Mouse (Mus musculus): ENCODE measurements at regions not wholly inside any gene's neighbourhood (a gene's known extent, or its start where the extent isn't known, plus 50 kb on each side); places are given as distances from the start of the nearest gene placed in this dataset.

GRCm38 (mm10) chr19:16050220-16051055, 65.6 kb upstream of the Cep78 start:
- H3K4me2 ChIP-seq (ENCODE audit: low read depth, low read length, severe bottlenecking): peak overlapping the region; percentile 57
- H3K4me3 ChIP-seq (ENCODE audit: low read depth, low read length): peak overlapping the region; percentile 20; the same call in 1 of the 2 replicates
- no peaks in the 10 kb centered on the region for H3K27me3 ChIP-seq (ENCODE audit: control insufficient read depth, insufficient read depth, low read length)
- H3K9me3 ChIP-seq (ENCODE audit: control insufficient read depth, low read length): no peaks in the 10 kb centered on the region
- WGBS: 8% methylated on average over 17 of the region's 18 CpGs
- H3K27ac ChIP-seq (ENCODE audit: low read depth, low read length): peak overlapping the region; percentile 68
- ATAC-seq (replicated peaks; ENCODE audit: low FRiP score) (peak; percentile 90), DNase-seq (ENCODE audit: low spot score) (peak; percentile 85)
- H3K36me3 ChIP-seq (ENCODE audit: control insufficient read depth, insufficient read depth, low read length): no peaks in the 10 kb centered on the region
- H3K4me1 ChIP-seq (replicated peaks; ENCODE audit: control insufficient read depth, insufficient read depth, low read length): no peaks in the 10 kb centered on the region; the same call in 1 of the 2 replicates
- H3K9ac ChIP-seq (ENCODE audit: low read length): peak overlapping the region; percentile 29; the same call in 1 of the 2 replicates

- 12% methylated on average over 3 of the region's 3 CpGs for WGBS
- Histone ChIP-seq H3K27me3 (ENCODE audit: control insufficient read depth, insufficient read depth, low read length) (no peaks in the 10 kb centered on the region), H3K9me3 (ENCODE audit: control insufficient read depth, low read length) (no peaks in the 10 kb centered on the region), H3K4me3 (ENCODE audit: low read depth, low read length) (peak overlapping the region; percentile 20; the same call in 1 of the 2 replicates), H3K9ac (ENCODE audit: low read length) (no peak overlapping the region; the same call in 1 of the 2 replicates), H3K4me1 (replicated peaks; ENCODE audit: control insufficient read depth, insufficient read depth, low read length) (no peaks in the 10 kb centered on the region; the same call in 1 of the 2 replicates), H3K36me3 (ENCODE audit: control insufficient read depth, insufficient read depth, low read length) (no peaks in the 10 kb centered on the region), H3K4me2 (ENCODE audit: low read depth, low read length, severe bottlenecking) (peak overlapping the region; percentile 57; the same call in 1 of the 2 replicates), H3K27ac (ENCODE audit: low read depth, low read length) (peak overlapping the region; percentile 68; the same call in 1 of the 2 replicates)
- DNase-seq (ENCODE audit: low spot score): no peak
- ATAC-seq (replicated peaks; ENCODE audit: low FRiP score): no peak
Observed at GRCm38 (mm10) chr19:16049646-16050045, 64.9 kb upstream of the Cep78 start.

DNA sequence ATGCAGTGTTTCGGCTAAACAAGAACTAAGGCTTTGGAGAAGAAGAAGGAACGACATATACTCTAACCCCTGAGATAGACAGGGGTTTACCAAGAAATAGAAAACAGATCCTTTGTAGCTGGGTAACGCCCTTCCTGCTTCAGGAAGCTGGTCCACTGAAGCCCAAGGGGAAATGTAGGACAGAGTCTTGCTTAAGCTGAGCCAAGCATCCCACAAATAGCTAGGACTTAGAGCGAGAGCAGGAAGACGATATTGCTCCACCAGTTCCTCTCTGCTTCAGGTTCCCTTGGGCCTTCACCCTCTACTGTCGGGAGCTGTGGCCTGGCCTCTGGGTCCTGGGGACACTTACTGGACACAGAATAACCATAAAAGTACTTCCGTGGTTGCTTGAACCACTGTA, 62.2 kb upstream of the Cep78 start:
- Histone ChIP-seq H3K27ac (ENCODE audit: low read depth, low read length) (no peak overlapping the region), H3K27me3 (ENCODE audit: control insufficient read depth, insufficient read depth, low read length) (no peaks in the 10 kb centered on the region)
- WGBS: 85% methylated on average over 7 of the region's 7 CpGs

GRCm38 (mm10) chr19:16045261-16045660, 60.5 kb upstream of the Cep78 start:
- H3K9ac ChIP-seq (ENCODE audit: low read length): no peak overlapping the region
- H3K4me3 ChIP-seq (ENCODE audit: low read depth, low read length): no peak overlapping the region
- no peaks in the 10 kb centered on the region for H3K9me3 ChIP-seq (ENCODE audit: control insufficient read depth, low read length)
- DNase-seq (ENCODE audit: low spot score): no peak
- H3K4me1 ChIP-seq (replicated peaks; ENCODE audit: control insufficient read depth, insufficient read depth, low read length): no peaks in the 10 kb centered on the region; the same call in 1 of the 2 replicates
- H3K27ac ChIP-seq (ENCODE audit: low read depth, low read length): no peak overlapping the region
- 85% methylated on average over 3 of the region's 3 CpGs for WGBS
- no peak for ATAC-seq (replicated peaks; ENCODE audit: low FRiP score)
- H3K27me3 ChIP-seq (ENCODE audit: control insufficient read depth, insufficient read depth, low read length): no peaks in the 10 kb centered on the region
- H3K4me2 ChIP-seq (ENCODE audit: low read depth, low read length, severe bottlenecking): no peak overlapping the region
- no peaks in the 10 kb centered on the region for H3K36me3 ChIP-seq (ENCODE audit: control insufficient read depth, insufficient read depth, low read length)

More for the DNA sequence above, 62.2 kb upstream of the Cep78 start:
- Histone ChIP-seq H3K4me3 (ENCODE audit: low read depth, low read length) (no peak overlapping the region), H3K9ac (ENCODE audit: low read length) (no peak overlapping the region), H3K9me3 (ENCODE audit: control insufficient read depth, low read length) (no peaks in the 10 kb centered on the region), H3K4me1 (replicated peaks; ENCODE audit: control insufficient read depth, insufficient read depth, low read length) (no peaks in the 10 kb centered on the region; the same call in 1 of the 2 replicates), H3K36me3 (ENCODE audit: control insufficient read depth, insufficient read depth, low read length) (no peaks in the 10 kb centered on the region), H3K4me2 (ENCODE audit: low read depth, low read length, severe bottlenecking) (no peak overlapping the region)
- DNase-seq (ENCODE audit: low spot score) (no peak), ATAC-seq (replicated peaks; ENCODE audit: low FRiP score) (no peak)

- Histone ChIP-seq H3K9ac (ENCODE audit: low read length) (no peak overlapping the region), H3K27me3 (ENCODE audit: control insufficient read depth, insufficient read depth, low read length) (no peaks in the 10 kb centered on the region), H3K36me3 (ENCODE audit: control insufficient read depth, insufficient read depth, low read length) (no peaks in the 10 kb centered on the region), H3K4me2 (ENCODE audit: low read depth, low read length, severe bottlenecking) (no peak overlapping the region), H3K4me1 (replicated peaks; ENCODE audit: control insufficient read depth, insufficient read depth, low read length) (no peaks in the 10 kb centered on the region), H3K4me3 (ENCODE audit: low read depth, low read length) (no peak overlapping the region), H3K9me3 (ENCODE audit: control insufficient read depth, low read length) (no peaks in the 10 kb centered on the region), H3K27ac (ENCODE audit: low read depth, low read length) (no peak overlapping the region)
- DNase-seq (ENCODE audit: low spot score) (no peak), ATAC-seq (replicated peaks; ENCODE audit: low FRiP score) (no peak)
- WGBS: 85% methylated on average over 5 of the region's 5 CpGs
Observed at GRCm38 (mm10) chr19:16044169-16044568, 59.4 kb upstream of the Cep78 start.

- no peaks in the 10 kb centered on the region for H3K36me3 ChIP-seq (ENCODE audit: control insufficient read depth, insufficient read depth, low read length)
- H3K9ac ChIP-seq (ENCODE audit: low read length): no peak overlapping the region
- H3K4me1 ChIP-seq (replicated peaks; ENCODE audit: control insufficient read depth, insufficient read depth, low read length): no peaks in the 10 kb centered on the region
- DNase-seq (ENCODE audit: low spot score) (no peak), ATAC-seq (replicated peaks; ENCODE audit: low FRiP score) (no peak)
- no peak overlapping the region for H3K27ac ChIP-seq (ENCODE audit: low read depth, low read length)
- no peak overlapping the region for H3K4me2 ChIP-seq (ENCODE audit: low read depth, low read length, severe bottlenecking)
- H3K9me3 ChIP-seq (ENCODE audit: control insufficient read depth, low read length): no peaks in the 10 kb centered on the region
- H3K27me3 ChIP-seq (ENCODE audit: control insufficient read depth, insufficient read depth, low read length): no peaks in the 10 kb centered on the region
- H3K4me3 ChIP-seq (ENCODE audit: low read depth, low read length): no peak overlapping the region
- 91% methylated on average over 7 of the region's 7 CpGs for WGBS
Observed at GRCm38 (mm10) chr19:16043007-16043406, 58.2 kb upstream of the Cep78 start.

- Histone ChIP-seq H3K27ac (ENCODE audit: low read depth, low read length) (no peak overlapping the region), H3K4me2 (ENCODE audit: low read depth, low read length, severe bottlenecking) (no peak overlapping the region), H3K9ac (ENCODE audit: low read length) (no peak overlapping the region), H3K4me1 (replicated peaks; ENCODE audit: control insufficient read depth, insufficient read depth, low read length) (no peaks in the 10 kb centered on the region), H3K9me3 (ENCODE audit: control insufficient read depth, low read length) (no peaks in the 10 kb centered on the region), H3K36me3 (ENCODE audit: control insufficient read depth, insufficient read depth, low read length) (no peaks in the 10 kb centered on the region), H3K4me3 (ENCODE audit: low read depth, low read length) (no peak overlapping the region), H3K27me3 (ENCODE audit: control insufficient read depth, insufficient read depth, low read length) (no peaks in the 10 kb centered on the region)
- 85% methylated on average over 5 of the region's 5 CpGs for WGBS
- DNase-seq (ENCODE audit: low spot score) (no peak), ATAC-seq (replicated peaks; ENCODE audit: low FRiP score) (no peak)
Observed at GRCm38 (mm10) chr19:16041891-16042290, 57.1 kb upstream of the Cep78 start.

GRCm38 (mm10) chr19:16037806-16038205, 53.0 kb upstream of the Cep78 start:
- H3K4me1 ChIP-seq (replicated peaks; ENCODE audit: control insufficient read depth, insufficient read depth, low read length): no peaks in the 10 kb centered on the region
- WGBS: 88% methylated on average over 12 of the region's 12 CpGs
- H3K4me2 ChIP-seq (ENCODE audit: low read depth, low read length, severe bottlenecking): no peak overlapping the region
- no peaks in the 10 kb centered on the region for H3K36me3 ChIP-seq (ENCODE audit: control insufficient read depth, insufficient read depth, low read length)
- H3K9ac ChIP-seq (ENCODE audit: low read length): no peak overlapping the region
- DNase-seq (ENCODE audit: low spot score) (no peak), ATAC-seq (replicated peaks; ENCODE audit: low FRiP score) (no peak)
- H3K9me3 ChIP-seq (ENCODE audit: control insufficient read depth, low read length): no peaks in the 10 kb centered on the region
- no peak overlapping the region for H3K4me3 ChIP-seq (ENCODE audit: low read depth, low read length)
- H3K27me3 ChIP-seq (ENCODE audit: control insufficient read depth, insufficient read depth, low read length): no peaks in the 10 kb centered on the region
- H3K27ac ChIP-seq (ENCODE audit: low read depth, low read length): no peak overlapping the region

Measured in forebrain, embryonic 11.5 days (tissue).